Mouse (Mus musculus) embryonic facial prominence, embryonic 11.5 days (tissue): ENCODE measurements around the gene Mrpl21. TPM values are rescaled to one million over a fixed set of nuclear protein-coding genes. Genes with fewer than 3 reads are reported as not detected.

ENCODE experiments used
- ATAC-seq: fragments of 200-750 bp; cut with Nextera tagmentation; replicated peaks from 2 replicates; pipeline ENCODE4 v1.8.0; 2017; ENCODE audit warnings: low read depth; ENCODE audit not compliant: insufficient number of reproducible peaks, low FRiP score, low TSS enrichment
- DNase-seq: peaks from one replicate; pipeline ENCODE4 v3.0.0-alpha.2; 2015; ENCODE audit warnings: low spot score
- H3K27ac ChIP-seq: fragments of 300-500 bp; sonication (generic); replicated peaks from 2 replicates; pipeline ENCODE4 v1.5.1; 2014; ENCODE audit warnings: mild to moderate bottlenecking, low read depth, low read length, control low read depth
- H3K27me3 ChIP-seq: fragments of 300-500 bp; sonication (generic); 2 replicates; pipeline ENCODE4 v1.6.1; 2014; ENCODE audit warnings: mild to moderate bottlenecking, low read length, moderate library complexity, mixed read lengths; ENCODE audit not compliant: control insufficient read depth, insufficient read depth
- H3K36me3 ChIP-seq: fragments of 300-500 bp; sonication (generic); replicated peaks from 2 replicates; pipeline ENCODE4 v1.6.1; 2014; ENCODE audit warnings: low read depth, mild to moderate bottlenecking, low read length, moderate library complexity, mixed read lengths; ENCODE audit not compliant: control insufficient read depth, insufficient read depth
- H3K4me1 ChIP-seq: fragments of 300-500 bp; sonication (generic); 2 replicates; pipeline ENCODE4 v1.6.1; 2014; ENCODE audit warnings: low read length, mixed read lengths; ENCODE audit not compliant: control insufficient read depth, insufficient read depth
- H3K4me2 ChIP-seq: fragments of 300-500 bp; sonication (generic); 2 replicates; pipeline ENCODE4 v1.6.1; 2014; ENCODE audit warnings: low read depth, mild to moderate bottlenecking, control low read depth, low read length, moderate library complexity
- H3K4me3 ChIP-seq: fragments of 300-500 bp; sonication (generic); 2 replicates; pipeline ENCODE4 v1.5.1; 2014; ENCODE audit warnings: low read depth, low read length, control low read depth
- H3K9ac ChIP-seq: fragments of 300-500 bp; sonication (generic); replicated peaks from 2 replicates; pipeline ENCODE4 v1.6.1; 2014; ENCODE audit warnings: mild to moderate bottlenecking, control low read depth, low read length
- H3K9me3 ChIP-seq: fragments of 300-500 bp; sonication (generic); replicated peaks from 2 replicates; pipeline ENCODE4 v1.6.1; 2016; ENCODE audit warnings: mild to moderate bottlenecking, low read length, inconsistent platforms, mixed read lengths; ENCODE audit not compliant: control insufficient read depth
- WGBS: fragments of 180-500 bp; shearing (Covaris S2); extraction: QIAGEN DNeasy Blood & Tissue Kit; methylation state at CpG from one replicate; pipeline ENCODE4 v1.1.7; 2014; 5-methylcytosine and 5-hydroxymethylcytosine counted together
- polyA plus RNA-seq: library from polyadenylated mRNA; unstranded; fragments of >200 nt; fragmentation: Nextera tagmentation; extraction: Ambion mirVana; gene quantifications from 2 replicates; pipeline ENCODE4 v1.2.1, GENCODE M21; 2014

Mrpl21 gene
- polyA plus RNA-seq, 1 experiment from 2014 or later: 144 TPM

DNA sequence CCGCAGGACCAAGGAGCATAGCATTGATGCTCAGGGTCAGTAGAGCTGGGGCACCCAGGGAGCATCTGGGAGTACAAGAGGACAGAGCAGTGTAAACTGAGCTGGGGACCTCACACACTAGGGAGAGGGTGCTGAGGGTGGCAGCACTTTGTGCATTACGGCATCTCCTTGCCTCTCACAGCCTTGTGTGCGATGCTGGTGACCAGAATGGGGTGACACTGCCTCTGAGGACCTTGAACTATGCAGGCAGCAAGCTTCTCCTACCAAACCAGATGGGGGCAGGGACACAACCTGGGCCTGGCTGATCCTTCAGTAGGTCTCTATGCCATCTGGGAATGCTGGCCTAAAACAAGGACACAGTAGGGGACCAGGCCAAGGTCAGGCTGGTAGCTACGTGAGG, 16.0 kb upstream of the Mrpl21 start:
- Histone ChIP-seq H3K9ac (no peak overlapping the region), H3K4me1 (no peaks in the 10 kb centered on the region), H3K36me3 (peaks cover 14% of the 10 kb centered on the region), H3K9me3 (no peaks in the 10 kb centered on the region), H3K4me3 (no peak overlapping the region), H3K4me2 (no peak overlapping the region), H3K27ac (no peak overlapping the region), H3K27me3 (no peaks in the 10 kb centered on the region)
- 94% methylated on average over 4 of the region's 4 CpGs for WGBS
- DNase-seq (no peak), ATAC-seq (no peak)

DNA sequence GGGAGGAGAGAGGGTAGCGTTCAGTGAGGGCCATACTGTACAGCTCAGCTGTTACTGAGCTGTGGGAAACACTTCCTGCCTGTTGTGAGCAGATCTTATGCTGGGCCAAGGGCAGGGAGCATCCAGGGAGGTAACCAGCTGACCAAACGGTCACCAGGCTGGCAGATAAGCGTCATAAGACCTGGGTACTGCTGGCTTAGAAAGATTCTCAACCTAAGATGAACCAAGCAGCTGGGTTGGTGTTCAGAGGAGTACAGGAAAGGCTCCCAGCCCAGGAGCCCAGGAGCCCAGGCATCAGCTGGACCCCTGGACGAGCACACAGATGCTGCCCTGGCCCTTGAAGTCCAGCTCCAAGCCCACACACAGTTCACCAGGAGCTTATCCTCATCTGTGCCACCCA, 15.4 kb upstream of the Mrpl21 start:
- DNase-seq: no peak
- 95% methylated on average over 4 of the region's 4 CpGs for WGBS
- Histone ChIP-seq H3K36me3 (peaks cover 14% of the 10 kb centered on the region), H3K27me3 (no peaks in the 10 kb centered on the region), H3K27ac (no peak overlapping the region), H3K4me3 (no peak overlapping the region), H3K9ac (no peak overlapping the region), H3K4me2 (no peak overlapping the region), H3K9me3 (no peaks in the 10 kb centered on the region), H3K4me1 (no peaks in the 10 kb centered on the region)
- ATAC-seq: no peak

- no peak overlapping the region for H3K27ac ChIP-seq
- no peaks in the 10 kb centered on the region for H3K4me1 ChIP-seq
- no peak overlapping the region for H3K9ac ChIP-seq
- no peak for ATAC-seq
- no peak overlapping the region for H3K4me3 ChIP-seq
- no peaks in the 10 kb centered on the region for H3K9me3 ChIP-seq
- no peaks in the 10 kb centered on the region for H3K27me3 ChIP-seq
- H3K4me2 ChIP-seq: no peak overlapping the region
- 91% methylated on average over 17 of the region's 17 CpGs for WGBS
- peaks cover 14% of the 10 kb centered on the region for H3K36me3 ChIP-seq
- no peak for DNase-seq
Measured at GRCm38 (mm10) chr19:3268218-3268980, 14.3 kb upstream of the Mrpl21 start.

DNA sequence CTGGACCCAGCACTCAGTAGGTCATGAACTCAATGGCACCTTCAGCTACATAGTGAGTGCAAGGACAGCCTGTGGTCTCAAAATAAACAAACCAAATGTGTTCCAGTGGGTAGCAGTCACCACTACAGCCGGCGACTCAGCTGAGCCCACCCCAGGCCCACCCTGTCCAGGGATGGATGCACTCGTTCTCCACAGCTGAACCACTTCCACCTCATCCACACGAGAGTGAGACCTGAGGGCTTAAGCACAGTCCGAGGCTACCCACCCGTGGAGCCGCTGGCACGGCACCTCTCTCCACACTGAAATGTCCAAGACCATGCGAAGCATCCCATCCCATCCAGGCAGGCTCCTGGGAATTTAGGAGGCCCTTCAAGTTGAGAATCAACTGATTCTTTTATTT, 13.4 kb upstream of the Mrpl21 start:
- Histone ChIP-seq H3K9ac (no peak overlapping the region), H3K36me3 (peaks cover 17% of the 10 kb centered on the region), H3K9me3 (no peaks in the 10 kb centered on the region), H3K4me1 (no peaks in the 10 kb centered on the region), H3K4me3 (no peak overlapping the region), H3K27ac (no peak overlapping the region), H3K27me3 (no peaks in the 10 kb centered on the region), H3K4me2 (no peak overlapping the region)
- 90% methylated on average over 9 of the region's 9 CpGs for WGBS
- no peak for DNase-seq
- ATAC-seq: no peak

- H3K36me3 ChIP-seq: peaks cover 15% of the 10 kb centered on the region
- no peak overlapping the region for H3K4me3 ChIP-seq
- no peak overlapping the region for H3K27ac ChIP-seq
- no peaks in the 10 kb centered on the region for H3K9me3 ChIP-seq
- 93% methylated on average over 6 of the region's 6 CpGs for WGBS
- ATAC-seq (no peak), DNase-seq (no peak)
- H3K9ac ChIP-seq: no peak overlapping the region
- no peak overlapping the region for H3K4me2 ChIP-seq
- H3K4me1 ChIP-seq: no peaks in the 10 kb centered on the region
- H3K27me3 ChIP-seq: no peaks in the 10 kb centered on the region
Measured at GRCm38 (mm10) chr19:3269803-3270202, 12.9 kb upstream of the Mrpl21 start.

DNA sequence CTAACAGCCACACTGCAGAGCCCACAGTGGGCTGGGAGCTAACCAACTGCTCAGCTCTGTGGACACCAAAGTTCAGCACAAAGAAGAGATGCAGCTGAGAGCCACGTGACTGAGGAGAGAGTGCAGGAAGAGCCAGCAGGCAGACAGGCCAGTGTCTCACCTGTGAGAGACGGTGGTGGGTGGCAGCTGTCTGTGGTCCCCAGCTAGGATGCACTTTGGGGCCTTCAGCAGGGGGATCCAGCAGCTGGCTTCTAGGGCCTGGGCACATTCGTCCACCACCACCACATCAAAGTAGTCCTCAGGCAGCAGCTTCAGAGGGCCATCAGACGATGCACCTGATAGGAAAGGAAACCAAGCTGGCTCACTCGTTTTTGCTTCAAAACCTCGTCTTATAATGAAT, 11.3 kb upstream of the Mrpl21 start:
- peaks cover 12% of the 10 kb centered on the region for H3K36me3 ChIP-seq
- ATAC-seq: no peak
- DNase-seq: no peak
- no peak overlapping the region for H3K4me3 ChIP-seq
- no peak overlapping the region for H3K9ac ChIP-seq
- 93% methylated on average over 6 of the region's 6 CpGs for WGBS
- no peak overlapping the region for H3K4me2 ChIP-seq
- H3K27ac ChIP-seq: no peak overlapping the region
- H3K9me3 ChIP-seq: no peaks in the 10 kb centered on the region
- no peaks in the 10 kb centered on the region for H3K27me3 ChIP-seq
- no peaks in the 10 kb centered on the region for H3K4me1 ChIP-seq

DNA sequence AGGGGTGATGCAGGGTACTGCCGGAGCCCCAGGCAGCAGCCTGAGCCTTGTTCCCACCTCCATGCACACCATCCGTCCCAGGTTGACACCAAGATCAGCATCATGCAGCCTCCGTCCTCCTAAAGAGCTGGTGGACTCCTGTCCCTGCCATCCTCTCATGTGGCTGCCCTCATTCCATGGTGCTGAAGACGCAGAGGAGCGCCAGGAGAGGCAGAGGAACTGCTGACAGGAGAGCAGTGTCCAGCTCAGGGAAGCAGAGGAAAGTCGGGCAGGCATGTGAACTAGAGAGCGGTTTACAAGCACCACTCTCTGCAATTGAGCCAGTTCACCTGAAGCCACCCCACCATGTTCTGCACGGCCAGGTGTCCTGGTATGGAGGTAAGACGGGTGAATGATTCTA, 9.4 kb upstream of the Mrpl21 start:
- Histone ChIP-seq H3K27ac (no peak overlapping the region), H3K36me3 (peaks cover 8% of the 10 kb centered on the region)

DNA sequence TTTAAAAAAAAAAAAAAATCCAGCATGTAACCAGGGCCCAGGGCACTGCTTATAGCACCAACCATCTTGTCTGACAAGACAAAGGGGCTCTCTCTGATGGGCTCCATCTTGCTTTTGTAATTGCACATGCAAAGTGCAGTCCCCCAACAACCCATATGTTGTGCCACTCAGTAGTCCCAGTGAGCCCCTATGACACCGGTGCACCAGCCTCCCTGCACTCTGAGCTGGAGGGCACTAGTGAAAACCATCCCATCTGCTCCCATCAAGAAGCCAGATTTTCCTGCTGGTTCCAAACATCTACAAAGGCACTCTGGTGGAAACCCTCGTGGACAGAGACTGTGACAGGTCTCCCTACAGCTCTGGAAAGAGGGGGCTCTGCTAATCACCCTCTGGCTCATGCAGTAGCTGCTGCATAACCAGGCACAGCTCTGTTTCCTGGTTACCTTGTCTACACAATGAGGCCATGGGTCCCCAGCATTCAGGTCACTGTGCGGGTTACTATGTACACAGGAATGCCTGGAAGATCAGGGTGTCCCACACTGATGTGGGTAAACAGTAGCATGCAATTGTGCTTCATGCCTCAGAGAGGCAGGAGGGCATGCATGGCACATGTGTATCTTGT, 6.8 kb upstream of the Mrpl21 start:
- Histone ChIP-seq H3K4me3 (no peak overlapping the region), H3K4me2 (no peak overlapping the region), H3K9me3 (no peaks in the 10 kb centered on the region), H3K4me1 (no peaks in the 10 kb centered on the region), H3K27ac (no peak overlapping the region), H3K9ac (no peak overlapping the region), H3K27me3 (no peaks in the 10 kb centered on the region), H3K36me3 (peaks cover 8% of the 10 kb centered on the region)
- 89% methylated on average over 3 of the region's 3 CpGs for WGBS
- ATAC-seq (no peak), DNase-seq (no peak)

More for the DNA sequence above, 9.4 kb upstream of the Mrpl21 start:
- Histone ChIP-seq H3K4me1 (no peaks in the 10 kb centered on the region), H3K4me3 (no peak overlapping the region), H3K4me2 (no peak overlapping the region), H3K9me3 (no peaks in the 10 kb centered on the region), H3K27me3 (no peaks in the 10 kb centered on the region), H3K9ac (no peak overlapping the region)
- WGBS: 90% methylated on average over 9 of the region's 9 CpGs
- no peak for DNase-seq
- no peak for ATAC-seq
